Mouse (Mus musculus): Measurements from ENCODE around the gene Mthfr. TPM values are rescaled to one million over a fixed set of nuclear protein-coding genes. Genes with fewer than 3 reads are reported as not detected.
A peak's percentile ranks its signal among the peaks of the same experiment; 100 is the strongest.

Gene Mthfr
- polyA plus RNA-seq, 1 experiment from 2014 or later = 8.2 TPM

- Histone ChIP-seq H3K27me3 (ENCODE audit: control insufficient read depth, insufficient read depth, low read length) (no peaks in the 10 kb centered on the region), H3K4me3 (ENCODE audit: low read depth, low read length) (no peak overlapping the region), H3K36me3 (ENCODE audit: control insufficient read depth, insufficient read depth, low read length) (no peaks in the 10 kb centered on the region; the same call in 1 of the 2 replicates), H3K4me1 (replicated peaks; ENCODE audit: control insufficient read depth, insufficient read depth) (no peaks in the 10 kb centered on the region; the same call in 1 of the 2 replicates), H3K9me3 (ENCODE audit: control insufficient read depth, low read length) (no peaks in the 10 kb centered on the region), H3K4me2 (replicated peaks; ENCODE audit: low read depth) (no peak overlapping the region), H3K9ac (ENCODE audit: low read length) (no peak overlapping the region), H3K27ac (replicated peaks) (no peak overlapping the region)
- 83% methylated on average over 7 of the region's 7 CpGs for WGBS
- no peak for ATAC-seq (ENCODE audit: low FRiP score, low TSS enrichment)
- no peak for DNase-seq (ENCODE audit: low spot score)
- no peak for TF ChIP-seq CTCF (IDR thresholded peaks at IDR 0.05; ENCODE audit: low read depth)
- TF ChIP-seq EP300 (optimal IDR thresholded peaks at IDR 0.05) = no peak
These were observed 4.9 kb upstream of the Mthfr start for GRCm38 (mm10) chr4:148033858-148034410.

DNA sequence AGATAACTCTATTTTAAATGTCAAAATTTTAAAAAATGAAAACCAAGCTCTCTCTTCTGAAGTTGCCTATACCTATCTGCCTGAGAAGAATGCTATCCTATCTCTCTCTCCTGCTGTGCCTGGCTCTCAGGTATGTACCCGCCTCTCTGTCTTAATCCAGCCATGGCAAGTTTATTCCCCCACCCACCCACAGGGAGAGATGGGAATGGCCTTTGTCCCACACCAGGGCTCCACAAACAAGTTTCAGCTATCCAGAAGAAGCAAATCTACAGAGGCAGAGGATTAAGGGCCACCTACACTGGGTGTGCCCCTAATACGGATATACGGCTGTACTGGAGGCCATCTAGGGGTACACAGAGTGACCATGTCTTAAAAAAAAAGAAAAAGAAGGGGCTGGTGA lies 3.4 kb upstream of the Mthfr start:
- Histone ChIP-seq H3K9me3 (ENCODE audit: control insufficient read depth, low read length) (no peaks in the 10 kb centered on the region), H3K27ac (replicated peaks) (no peak overlapping the region), H3K4me3 (ENCODE audit: low read depth, low read length) (no peak overlapping the region), H3K27me3 (ENCODE audit: control insufficient read depth, insufficient read depth, low read length) (no peaks in the 10 kb centered on the region), H3K4me1 (replicated peaks; ENCODE audit: control insufficient read depth, insufficient read depth) (peaks cover 3% of the 10 kb centered on the region), H3K4me2 (replicated peaks; ENCODE audit: low read depth) (no peak overlapping the region), H3K9ac (ENCODE audit: low read length) (no peak overlapping the region), H3K36me3 (ENCODE audit: control insufficient read depth, insufficient read depth, low read length) (no peaks in the 10 kb centered on the region)
- TF ChIP-seq EP300 (optimal IDR thresholded peaks at IDR 0.05) (no peak), CTCF (IDR thresholded peaks at IDR 0.05; ENCODE audit: low read depth) (no peak)
- DNase-seq (ENCODE audit: low spot score) = no peak
- ATAC-seq (ENCODE audit: low FRiP score, low TSS enrichment) = no peak
- 73% methylated on average over 3 of the region's 3 CpGs for WGBS

GRCm38 (mm10) chr4:148038079-148038599 lies 738 bp upstream of the Mthfr start:
- Histone ChIP-seq H3K4me2 (replicated peaks; ENCODE audit: low read depth) (peak overlapping the region; percentile 81), H3K27me3 (ENCODE audit: control insufficient read depth, insufficient read depth, low read length) (no peaks in the 10 kb centered on the region), H3K4me3 (ENCODE audit: low read depth, low read length) (peak overlapping the region; percentile 76), H3K27ac (replicated peaks) (peak overlapping the region; percentile 78), H3K4me1 (replicated peaks; ENCODE audit: control insufficient read depth, insufficient read depth) (peaks cover 7% of the 10 kb centered on the region), H3K9me3 (ENCODE audit: control insufficient read depth, low read length) (no peaks in the 10 kb centered on the region), H3K9ac (ENCODE audit: low read length) (peak overlapping the region; percentile 76), H3K36me3 (ENCODE audit: control insufficient read depth, insufficient read depth, low read length) (peaks cover 3% of the 10 kb centered on the region; the same call in 1 of the 2 replicates)
- TF ChIP-seq EP300 (optimal IDR thresholded peaks at IDR 0.05) (no peak), CTCF (IDR thresholded peaks at IDR 0.05; ENCODE audit: low read depth) (no peak)
- no peak for ATAC-seq (ENCODE audit: low FRiP score, low TSS enrichment)
- DNase-seq (ENCODE audit: low spot score) = no peak
- WGBS = 6% methylated on average over 25 of the region's 26 CpGs

DNA sequence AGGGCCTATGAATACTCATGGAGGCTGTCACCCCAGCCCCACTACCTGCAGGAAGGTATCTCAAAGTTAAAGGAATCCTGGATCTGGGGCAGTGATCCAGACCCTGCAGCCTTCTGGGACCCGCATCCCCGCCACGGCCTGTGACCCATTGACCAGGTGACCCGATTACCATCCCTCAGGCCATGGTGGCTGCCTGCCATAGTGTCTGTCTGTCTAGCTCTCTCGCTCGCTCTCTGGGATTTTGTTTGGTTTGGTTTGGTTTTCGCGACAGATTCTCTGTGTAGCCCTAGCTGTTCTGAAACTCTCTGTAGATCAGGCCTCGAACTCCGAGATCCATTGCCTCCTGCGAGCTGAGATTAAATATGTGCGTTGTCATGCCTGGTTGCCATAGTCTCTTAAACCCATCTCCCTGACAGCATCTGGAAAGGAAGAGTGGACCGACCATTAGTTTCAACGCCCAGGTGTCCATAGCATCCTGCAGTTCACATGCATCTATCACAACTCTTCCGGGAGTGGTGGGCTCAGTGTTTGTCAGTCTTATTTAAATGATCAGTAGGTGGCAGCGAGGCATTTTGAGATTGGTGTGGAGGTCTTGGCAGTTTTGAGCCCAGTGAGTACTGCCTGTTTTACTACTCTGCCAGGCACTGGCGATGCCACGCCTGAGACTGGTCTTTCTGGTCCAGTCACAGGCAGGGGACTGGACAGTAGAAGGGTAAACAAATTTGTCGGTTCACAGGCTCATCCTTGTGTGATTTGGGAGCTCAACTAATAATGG lies 564 bp downstream of the Mthfr start:
- WGBS = 14% methylated on average over 19 of the region's 19 CpGs
- ATAC-seq (ENCODE audit: low FRiP score, low TSS enrichment) (no peak; the same call in 1 of the 2 replicates), DNase-seq (ENCODE audit: low spot score) (peak; percentile 37)
- peak overlapping the region; percentile 95 for H3K4me2 ChIP-seq (replicated peaks; ENCODE audit: low read depth)
- H3K4me3 ChIP-seq (ENCODE audit: low read depth, low read length) = peak overlapping the region; percentile 76
- peak overlapping the region; percentile 85 for H3K27ac ChIP-seq (replicated peaks)
- H3K27me3 ChIP-seq (ENCODE audit: control insufficient read depth, insufficient read depth, low read length) = no peaks in the 10 kb centered on the region
- H3K36me3 ChIP-seq (ENCODE audit: control insufficient read depth, insufficient read depth, low read length) = peaks cover 3% of the 10 kb centered on the region; the same call in 1 of the 2 replicates
- H3K4me1 ChIP-seq (replicated peaks; ENCODE audit: control insufficient read depth, insufficient read depth) = peaks cover 7% of the 10 kb centered on the region
- peak overlapping the region; percentile 75 for H3K9ac ChIP-seq (ENCODE audit: low read length)
- TF ChIP-seq EP300 (optimal IDR thresholded peaks at IDR 0.05) = no peak
- TF ChIP-seq CTCF (IDR thresholded peaks at IDR 0.05; ENCODE audit: low read depth) = peak; percentile 6; the same call in 1 of the 2 replicates
- no peaks in the 10 kb centered on the region for H3K9me3 ChIP-seq (ENCODE audit: control insufficient read depth, low read length)

DNA sequence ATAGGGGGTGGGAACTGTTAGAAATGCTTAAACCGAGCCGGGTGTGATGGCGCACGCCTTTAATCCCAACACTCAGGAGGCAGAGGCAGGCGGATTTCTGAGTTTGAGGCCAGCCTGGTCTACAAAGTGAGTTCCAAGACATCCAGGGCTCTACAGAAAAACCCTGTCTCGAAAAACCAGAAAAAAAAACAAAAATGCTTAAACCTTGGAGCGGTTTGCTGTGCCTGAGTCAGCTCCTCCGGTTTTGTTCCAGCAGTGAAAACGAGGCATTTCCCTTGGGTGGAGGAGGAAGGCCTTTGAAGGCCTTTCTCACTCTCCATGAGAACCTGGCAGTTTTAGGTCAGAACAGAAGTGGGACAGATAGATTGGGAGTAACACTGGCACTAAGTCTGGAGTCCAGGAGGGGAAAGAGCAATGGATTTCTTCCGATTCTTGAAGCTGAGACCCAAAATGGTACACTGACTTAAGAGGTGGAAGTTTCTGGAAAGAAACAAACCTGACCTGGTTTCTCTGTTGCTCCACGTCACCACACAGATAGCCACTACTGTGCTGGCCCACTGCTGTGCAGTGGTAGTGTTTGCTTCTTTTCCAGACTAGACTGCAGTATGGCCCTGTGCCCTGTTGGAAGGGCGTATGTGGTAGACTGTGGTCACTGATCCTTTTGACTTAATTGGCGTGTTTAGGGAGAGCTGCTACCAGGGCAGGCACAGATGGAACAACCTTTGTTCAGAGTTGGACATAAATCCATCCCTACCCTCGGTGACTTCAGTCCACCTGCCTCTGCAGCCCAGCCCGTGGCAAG lies 1.4 kb downstream of the Mthfr start:
- no peak for ATAC-seq (ENCODE audit: low FRiP score, low TSS enrichment)
- H3K4me2 ChIP-seq (replicated peaks; ENCODE audit: low read depth) = peak overlapping the region; percentile 95
- H3K4me1 ChIP-seq (replicated peaks; ENCODE audit: control insufficient read depth, insufficient read depth) = peaks cover 7% of the 10 kb centered on the region
- H3K36me3 ChIP-seq (ENCODE audit: control insufficient read depth, insufficient read depth, low read length) = peaks cover 9% of the 10 kb centered on the region
- peak; percentile 26 for DNase-seq (ENCODE audit: low spot score)
- H3K9ac ChIP-seq (ENCODE audit: low read length) = 0 out of 2 replicates have a peak overlapping the region, but pooled peaks have one; percentile 1
- H3K27ac ChIP-seq (replicated peaks) = peak overlapping the region; percentile 82
- no peaks in the 10 kb centered on the region for H3K9me3 ChIP-seq (ENCODE audit: control insufficient read depth, low read length)
- no peaks in the 10 kb centered on the region for H3K27me3 ChIP-seq (ENCODE audit: control insufficient read depth, insufficient read depth, low read length)
- H3K4me3 ChIP-seq (ENCODE audit: low read depth, low read length) = peak overlapping the region; percentile 76; the same call in 1 of the 2 replicates
- 53% methylated on average over 15 of the region's 15 CpGs for WGBS
- TF ChIP-seq CTCF (IDR thresholded peaks at IDR 0.05; ENCODE audit: low read depth) = no peak
- TF ChIP-seq EP300 (optimal IDR thresholded peaks at IDR 0.05) = no peak

Data from stomach, postnatal 0 days (tissue).